Mouse (Mus musculus) heart, postnatal 36 days (tissue): ENCODE data around the gene Pex3. TPM values are rescaled to one million over a fixed set of nuclear protein-coding genes. Genes with fewer than 3 reads are reported as not detected.
"Not testable (repeated sequence)": the region's sequence is repeated elsewhere in the genome, so short reads cannot be mapped to it uniquely, and the experiment has no call there.

ENCODE experiments used
- DNase-seq, 2 experiments: peaks; one replicate each; pipeline ENCODE4 v3.0.0; 2021 to 2022
- intact Hi-C: fragments of 180-260 bp; cut with DNase I; formaldehyde crosslinking; loops from one replicate; pipeline ENCODE4 v1.15.1; 2025
- total RNA-seq, 2 experiments: library from RNA; stranded (reverse); gene quantifications; 2 replicates each; pipeline ENCODE4 v1.2.3; 2021

The Pex3 gene
- total RNA-seq, 2 experiments from 2014 or later: 16.7 to 21.5 TPM

- intact Hi-C loops: loop anchor here (10.0 kb wide), 1 partner anchor 455 kb away; no protein-coding TSS in a partner anchor
- DNase-seq: no peak
Measured at GRCm38 (mm10) chr10:13539769-13540333, 13.1 kb downstream of the Pex3 start.

GRCm38 (mm10) chr10:13536706-13537105, 16.2 kb downstream of the Pex3 start:
- no peak for DNase-seq
- intact Hi-C loops: loop anchor here (10.0 kb wide), 1 partner anchor 452 kb away; no protein-coding TSS in a partner anchor

GRCm38 (mm10) chr10:13534751-13535150, 18.2 kb downstream of the Pex3 start:
- intact Hi-C loops: loop anchor here (10.0 kb wide), 1 partner anchor 450 kb away; no protein-coding TSS in a partner anchor
- peak; percentile 20 to 36 for DNase-seq

GRCm38 (mm10) chr10:13528155-13528554, 24.8 kb downstream of the Pex3 start:
- intact Hi-C loops: no loop called here
- DNase-seq: no peak

GRCm38 (mm10) chr10:13521857-13522256, 31.1 kb downstream of the Pex3 start:
- no peak for DNase-seq
- intact Hi-C loops: no loop called here

- intact Hi-C loops: loop anchor here (5.0 kb wide), 1 partner anchor 65 kb away; no protein-coding TSS in a partner anchor
- DNase-seq: peak in 1 of 2 experiments; percentile 12
Measured at GRCm38 (mm10) chr10:13502371-13502770, 50.6 kb downstream of the Pex3 start.

- DNase-seq: not testable (repeated sequence)
- intact Hi-C loops: loop anchor here (5.0 kb wide), 1 partner anchor 64 kb away; no protein-coding TSS in a partner anchor
Measured at GRCm38 (mm10) chr10:13501533-13501932, 51.4 kb downstream of the Pex3 start.

- peak; percentile 83 to 86 for DNase-seq
- intact Hi-C loops: loop anchor here (5.0 kb wide), 1 partner anchor 64 kb away; no protein-coding TSS in a partner anchor
Measured at GRCm38 (mm10) chr10:13500938-13501496, 51.9 kb downstream of the Pex3 start.

GRCm38 (mm10) chr10:13500473-13500872, 52.5 kb downstream of the Pex3 start:
- peak in 1 of 2 experiments; percentile 27 for DNase-seq
- intact Hi-C loops: loop anchor here (5.0 kb wide), 1 partner anchor 63 kb away; no protein-coding TSS in a partner anchor

GRCm38 (mm10) chr10:13499331-13499730, 53.6 kb downstream of the Pex3 start, which contains the start of gene Fuca2:
Fuca2 (plus strand) TSS chr10:13499540.
- DNase-seq: no peak
- intact Hi-C loops: no loop called here

GRCm38 (mm10) chr10:13496315-13496714, 56.6 kb downstream of the Pex3 start:
- intact Hi-C loops: no loop called here
- peak; percentile 34 to 58 for DNase-seq

- DNase-seq: no peak
- intact Hi-C loops: no loop called here
Measured at GRCm38 (mm10) chr10:13493978-13494686, 58.8 kb downstream of the Pex3 start.

GRCm38 (mm10) chr10:13489671-13490070, 63.3 kb downstream of the Pex3 start:
- intact Hi-C loops: no loop called here
- no peak for DNase-seq

GRCm38 (mm10) chr10:13485958-13486357, 67.0 kb downstream of the Pex3 start:
- no peak for DNase-seq
- intact Hi-C loops: no loop called here

GRCm38 (mm10) chr10:13479341-13479740, 73.6 kb downstream of the Pex3 start:
- intact Hi-C loops: no loop called here
- no peak for DNase-seq

GRCm38 (mm10) chr10:13475121-13475520, 77.8 kb downstream of the Pex3 start:
- intact Hi-C loops: no loop called here
- no peak for DNase-seq

GRCm38 (mm10) chr10:13474568-13474955, 78.4 kb downstream of the Pex3 start:
- DNase-seq: no peak
- intact Hi-C loops: no loop called here
